ENCODE assay signal across 29 mouse cellular contexts in genomic region chr4:58530706-58531105, GRCm38 (mm10). TPM values are rescaled to one million over a fixed set of nuclear protein-coding genes. Genes with fewer than 3 reads are reported as not detected.
DNase-seq lines count a peak whose midpoint lies in the region; ATAC-seq lines count a peak whose summit lies in the region.
"Had no signal": no experiment of that assay in that cellular context is flagged by ENCODE, and none has a peak within 500 bp of the region (broad histone marks: within the 10 kb centered on the region; RNA-seq: fewer than 3 reads in every experiment).

No protein-coding gene starts in this region.

- no peak overlapping the region for H3K9ac ChIP-seq in heart, embryonic 12.5 days
- no peak overlapping the region for H3K9ac ChIP-seq in midbrain, embryonic 11.5 days (ENCODE audit: low read length)
- H3K9ac ChIP-seq in midbrain, embryonic 13.5 days (replicated peaks), result no peak overlapping the region
- H3K9ac ChIP-seq in embryonic facial prominence, embryonic 14.5 days (ENCODE audit: low read depth, low read length), result no peak overlapping the region
- no peak overlapping the region for H3K9ac ChIP-seq in limb, embryonic 12.5 days (replicated peaks)
- H3K9ac ChIP-seq: forebrain, embryonic 13.5 days; heart, embryonic 15.5 days; hindbrain, embryonic 14.5 days had no signal

- no peak overlapping the region for H3K4me2 ChIP-seq in heart, embryonic 12.5 days
- no peak overlapping the region for H3K4me2 ChIP-seq in midbrain, embryonic 11.5 days
- no peak overlapping the region for H3K4me2 ChIP-seq in midbrain, embryonic 13.5 days (replicated peaks)
- H3K4me2 ChIP-seq in embryonic facial prominence, embryonic 14.5 days (ENCODE audit: low read depth, low read length), result no peak overlapping the region
- peak overlapping the region; percentile 29; the same call in 1 of the 2 replicates for H3K4me2 ChIP-seq in limb, embryonic 12.5 days
- H3K4me2 ChIP-seq: forebrain, embryonic 13.5 days; heart, embryonic 11.5 days; heart, embryonic 15.5 days; hindbrain, embryonic 14.5 days had no signal

- H3K27me3 ChIP-seq in heart, embryonic 12.5 days (replicated peaks), result no peaks in the 10 kb centered on the region
- H3K27me3 ChIP-seq in midbrain, embryonic 11.5 days (ENCODE audit: control insufficient read depth, insufficient read depth, low read length), result no peaks in the 10 kb centered on the region; the same call in 1 of the 2 replicates
- H3K27me3 ChIP-seq in midbrain, embryonic 13.5 days, result no peaks in the 10 kb centered on the region
- no peaks in the 10 kb centered on the region for H3K27me3 ChIP-seq in embryonic facial prominence, embryonic 14.5 days (replicated peaks; ENCODE audit: control insufficient read depth, insufficient read depth, low read length)
- no peaks in the 10 kb centered on the region for H3K27me3 ChIP-seq in limb, embryonic 12.5 days
- H3K27me3 ChIP-seq: CH12.LX; forebrain, embryonic 13.5 days; heart, embryonic 15.5 days had no signal

- 86% methylated on average over 5 of the region's 5 CpGs for WGBS in heart, embryonic 12.5 days
- 86% methylated on average over 5 of the region's 5 CpGs for WGBS in midbrain, embryonic 11.5 days
- 93% methylated on average over 5 of the region's 5 CpGs for WGBS in midbrain, embryonic 13.5 days
- WGBS in embryonic facial prominence, embryonic 14.5 days, result 65% methylated on average over 5 of the region's 5 CpGs
- WGBS in limb, embryonic 12.5 days, result 29% methylated on average over 5 of the region's 5 CpGs

- DNase-seq in heart, adult 11 months, result peak; percentile 55
- DNase-seq in midbrain, embryonic 11.5 days (ENCODE audit: low spot score, missing footprints), result peak; percentile 73
- DNase-seq in embryonic facial prominence, embryonic 14.5 days (ENCODE audit: low spot score), result no peak
- no peak for DNase-seq in MN1 (ENCODE audit: low spot score)
- no peak for DNase-seq in heart, postnatal 14 days
- DNase-seq: adrenal gland, adult 2 months; adrenal gland, postnatal 14 days; B cell, adult 2 months; cerebellum, adult 11 months; cerebellum, adult 2 months; cerebellum, adult 9-11 months; cerebellum, postnatal 25 days; gastrocnemius, postnatal 10 days; gastrocnemius, postnatal 36 days; heart, postnatal 10 days; heart, postnatal 4 days had no signal

- intact Hi-C loops in heart, postnatal 14 days (cut with DNase I), result no loop called here

- no peaks in the 10 kb centered on the region for H3K36me3 ChIP-seq in heart, embryonic 12.5 days
- H3K36me3 ChIP-seq in midbrain, embryonic 11.5 days (ENCODE audit: control insufficient read depth, insufficient read depth, low read length), result no peaks in the 10 kb centered on the region
- no peaks in the 10 kb centered on the region for H3K36me3 ChIP-seq in midbrain, embryonic 13.5 days
- H3K36me3 ChIP-seq in embryonic facial prominence, embryonic 14.5 days (ENCODE audit: control insufficient read depth, insufficient read depth, low read length), result no peaks in the 10 kb centered on the region
- H3K36me3 ChIP-seq in limb, embryonic 12.5 days, result no peaks in the 10 kb centered on the region
- H3K36me3 ChIP-seq: forebrain, embryonic 10.5 days; G1E; heart, embryonic 15.5 days had no signal

- H3K4me3 ChIP-seq in heart, embryonic 12.5 days, result no peak overlapping the region
- no peak overlapping the region for H3K4me3 ChIP-seq in midbrain, embryonic 11.5 days (ENCODE audit: low read depth, low read length)
- H3K4me3 ChIP-seq in midbrain, embryonic 13.5 days (replicated peaks), result no peak overlapping the region
- H3K4me3 ChIP-seq in embryonic facial prominence, embryonic 14.5 days (ENCODE audit: low read depth, low read length), result no peak overlapping the region
- no peak overlapping the region for H3K4me3 ChIP-seq in limb, embryonic 12.5 days (replicated peaks)
- H3K4me3 ChIP-seq: forebrain, embryonic 10.5 days; forebrain, embryonic 13.5 days; heart, embryonic 15.5 days had no signal

- no peak overlapping the region for H3K27ac ChIP-seq in heart, embryonic 12.5 days (ENCODE audit: poor library complexity, severe bottlenecking)
- no peak overlapping the region for H3K27ac ChIP-seq in midbrain, embryonic 11.5 days (ENCODE audit: low read depth, low read length)
- H3K27ac ChIP-seq in midbrain, embryonic 13.5 days, result no peak overlapping the region
- peak overlapping the region; percentile 28; the same call in 1 of the 2 replicates for H3K27ac ChIP-seq in embryonic facial prominence, embryonic 14.5 days (replicated peaks; ENCODE audit: low read depth, low read length)
- H3K27ac ChIP-seq in limb, embryonic 12.5 days, result peak overlapping the region; percentile 42; the same call in 1 of the 2 replicates
- H3K27ac ChIP-seq: forebrain, embryonic 10.5 days; forebrain, embryonic 13.5 days; heart, embryonic 15.5 days; hindbrain, embryonic 14.5 days; hindbrain, postnatal 0 days had no signal

- H3K4me1 ChIP-seq in heart, embryonic 12.5 days (replicated peaks), result peaks cover 16% of the 10 kb centered on the region
- H3K4me1 ChIP-seq in midbrain, embryonic 11.5 days (ENCODE audit: control insufficient read depth, insufficient read depth, low read length), result peaks cover 8% of the 10 kb centered on the region; the same call in 1 of the 2 replicates
- H3K4me1 ChIP-seq in midbrain, embryonic 13.5 days (replicated peaks), result peaks cover 10% of the 10 kb centered on the region; the same call in 1 of the 2 replicates
- H3K4me1 ChIP-seq in embryonic facial prominence, embryonic 14.5 days (ENCODE audit: control insufficient read depth, insufficient read depth, low read length), result peaks cover 44% of the 10 kb centered on the region
- H3K4me1 ChIP-seq in limb, embryonic 12.5 days (replicated peaks), result peaks cover 72% of the 10 kb centered on the region

- no peaks in the 10 kb centered on the region for H3K9me3 ChIP-seq in heart, embryonic 12.5 days (replicated peaks)
- no peaks in the 10 kb centered on the region for H3K9me3 ChIP-seq in midbrain, embryonic 11.5 days (ENCODE audit: control insufficient read depth, low read length)
- H3K9me3 ChIP-seq in midbrain, embryonic 13.5 days, result no peaks in the 10 kb centered on the region
- H3K9me3 ChIP-seq in embryonic facial prominence, embryonic 14.5 days (ENCODE audit: control insufficient read depth, low read length), result no peaks in the 10 kb centered on the region
- no peaks in the 10 kb centered on the region for H3K9me3 ChIP-seq in limb, embryonic 12.5 days
- H3K9me3 ChIP-seq: forebrain, embryonic 10.5 days; forebrain, embryonic 13.5 days; heart, embryonic 15.5 days had no signal

- no peak for ATAC-seq in heart, embryonic 12.5 days (ENCODE audit: insufficient number of reproducible peaks, low FRiP score)
- ATAC-seq in midbrain, embryonic 11.5 days (ENCODE audit: low FRiP score), result no peak
- ATAC-seq in midbrain, embryonic 13.5 days, result no peak
- no peak for ATAC-seq in embryonic facial prominence, embryonic 14.5 days (ENCODE audit: low read depth)
- no peak for ATAC-seq in limb, embryonic 12.5 days (ENCODE audit: insufficient number of reproducible peaks, insufficient read depth, low FRiP score, low TSS enrichment, low read depth)
- ATAC-seq: forebrain, embryonic 13.5 days; forebrain, embryonic 16.5 days; hindbrain, postnatal 0 days; inflammation-experienced regulatory T-cells, adult 6 months had no signal

RNA-seq across cellular contexts. Expression of gene Lpar1, which starts 23.0 kb away (rescaled TPM):
- polyA plus RNA-seq in heart, embryonic 12.5 days (2016; fragmentation: Nextera tagmentation; extraction: Ambion mirVana), result 14.8 and 16.5 TPM in 2 replicates
- 45.2 and 50.7 TPM in 2 replicates for polyA plus RNA-seq in midbrain, embryonic 11.5 days (2014; fragmentation: Nextera tagmentation; extraction: Ambion mirVana)
- 15.8 and 18.2 TPM in 2 replicates for polyA plus RNA-seq in midbrain, embryonic 13.5 days (2015; fragmentation: Nextera tagmentation; extraction: Ambion mirVana)
- polyA plus RNA-seq in embryonic facial prominence, embryonic 14.5 days (2014; fragmentation: Nextera tagmentation; extraction: Ambion mirVana), result 115 and 137 TPM in 2 replicates
- polyA plus RNA-seq in limb, embryonic 12.5 days (2016; fragmentation: Nextera tagmentation; extraction: Ambion mirVana), result 247 and 253 TPM in 2 replicates
- 10 to 100 TPM; 18.4 to 19.1 TPM for total RNA-seq in heart, postnatal 14 days (2021)
- polyA plus RNA-seq: G1E; inflammation-experienced regulatory T-cells, adult 6 months had no signal

Comparison
In these comparisons a context has a peak if more than half of its experiments do, and no peak if none do; other contexts are left out.
1. DNase-seq: peak in heart, adult 11 months (single experiment) and midbrain, embryonic 11.5 days (single experiment); none in embryonic facial prominence, embryonic 14.5 days (single experiment), MN1 (single experiment) and heart, postnatal 14 days (0 of 2).
2. H3K27ac ChIP-seq: peak in embryonic facial prominence, embryonic 14.5 days (single experiment) and limb, embryonic 12.5 days (single experiment); none in heart, embryonic 12.5 days (single experiment), midbrain, embryonic 11.5 days (single experiment) and midbrain, embryonic 13.5 days (single experiment).